Mouse (Mus musculus): ENCODE measurements around the gene Ubxn4. TPM values are rescaled to one million over a fixed set of nuclear protein-coding genes. Genes with fewer than 3 reads are reported as not detected.
A peak's percentile ranks its signal among the peaks of the same experiment; 100 is the strongest.

Gene Ubxn4
- total RNA-seq, 2 experiments from 2014 or later = 61.2 to 62.2 TPM

DNA sequence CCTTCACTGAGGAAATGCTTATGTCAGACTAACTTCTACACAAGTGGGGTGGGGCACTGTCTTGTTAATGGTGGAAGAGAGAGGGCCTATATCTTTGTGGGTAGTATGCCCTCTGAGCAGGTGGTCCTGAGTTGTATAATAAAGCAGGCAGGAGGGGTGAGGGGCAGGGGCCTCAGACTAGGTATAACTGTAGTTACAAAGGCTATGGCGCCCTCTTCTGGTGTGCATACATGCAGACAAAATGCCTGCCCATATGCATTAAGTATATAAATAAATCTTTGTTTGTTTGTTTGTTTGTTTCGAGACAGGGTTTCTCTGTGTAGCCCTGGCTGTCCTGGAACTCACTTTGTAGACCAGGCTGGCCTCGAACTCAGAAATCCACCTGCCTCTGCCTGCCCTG, 65.3 kb downstream of the Ubxn4 start:
- DNase-seq (ENCODE audit: low spot score in 2 of 2) = no peak

DNA sequence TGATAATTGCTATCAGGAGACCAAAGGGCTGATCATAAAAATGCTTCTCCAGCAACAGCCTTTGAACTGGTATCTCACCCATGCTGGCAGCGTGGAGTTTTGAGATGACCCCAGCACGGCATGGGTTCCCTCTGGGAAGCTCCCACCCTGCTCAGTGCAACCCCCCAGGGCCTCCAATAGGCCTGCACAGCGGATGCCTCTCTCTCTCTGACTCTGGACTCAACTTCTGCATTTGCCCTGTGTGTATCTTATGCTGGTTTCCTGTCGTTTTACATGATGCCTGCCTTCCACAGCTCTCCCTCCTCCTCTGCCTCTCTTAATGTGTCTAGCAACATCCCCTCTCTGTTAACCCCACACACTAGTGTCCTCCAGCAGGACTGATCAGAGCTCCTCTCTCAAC, 70.9 kb downstream of the Ubxn4 start:
- DNase-seq (ENCODE audit: low spot score in 2 of 2) = no peak

- DNase-seq (ENCODE audit: low spot score in 2 of 2) = peak in 1 of 2 experiments; percentile 52
Observed at GRCm38 (mm10) chr1:128319266-128319665, 75.5 kb downstream of the Ubxn4 start.

DNA sequence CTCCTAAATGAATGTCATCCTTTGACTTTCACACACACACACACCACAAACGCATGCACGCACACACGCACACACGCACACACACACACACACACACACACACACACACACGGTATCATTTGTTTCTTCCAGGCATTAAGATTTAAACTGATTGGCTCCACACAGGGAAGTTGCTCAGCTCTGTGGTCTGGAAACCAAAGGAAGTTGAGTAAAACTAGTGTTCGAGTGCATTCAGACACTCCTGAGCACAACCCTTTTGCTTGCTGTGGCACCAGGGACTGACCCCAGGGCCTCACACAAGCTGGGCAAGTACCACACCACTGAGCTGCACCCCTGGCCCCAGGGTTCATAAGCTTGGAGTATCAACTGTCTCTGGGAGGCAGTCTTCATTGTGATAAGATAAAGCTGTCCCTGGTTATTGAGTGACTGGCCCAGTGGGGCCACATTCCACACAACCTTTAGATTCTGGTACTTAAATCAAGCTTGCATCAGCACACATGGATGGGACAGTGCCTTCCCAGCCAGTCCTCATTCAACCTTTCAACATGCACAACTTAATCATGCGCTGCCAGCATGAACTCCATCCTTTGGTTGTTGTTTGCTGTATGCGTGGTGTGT, 79.4 kb downstream of the Ubxn4 start:
- DNase-seq (ENCODE audit: low spot score in 2 of 2) = no peak

DNA sequence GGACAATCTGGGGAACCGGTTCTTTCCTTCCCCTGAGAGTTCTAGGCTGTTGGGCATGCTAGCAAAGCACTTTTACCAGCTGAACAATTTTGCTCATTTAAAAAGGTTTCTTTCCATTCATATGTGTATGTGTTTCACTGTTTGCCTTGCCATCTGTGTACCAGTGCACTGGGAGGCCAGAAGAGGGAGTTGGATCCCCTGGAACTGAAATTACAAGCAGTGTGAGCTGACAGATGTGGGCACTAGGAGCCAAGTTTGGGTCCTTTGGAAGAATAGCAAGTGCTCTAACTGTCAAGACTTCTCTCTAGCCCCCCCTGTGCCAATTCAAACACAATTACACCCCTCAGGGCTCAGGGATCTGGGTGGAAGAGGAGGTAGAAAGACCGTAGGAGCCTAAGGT, 81.0 kb downstream of the Ubxn4 start:
- peak in 1 of 2 experiments; percentile 63 for DNase-seq (ENCODE audit: low spot score in 2 of 2)

DNA sequence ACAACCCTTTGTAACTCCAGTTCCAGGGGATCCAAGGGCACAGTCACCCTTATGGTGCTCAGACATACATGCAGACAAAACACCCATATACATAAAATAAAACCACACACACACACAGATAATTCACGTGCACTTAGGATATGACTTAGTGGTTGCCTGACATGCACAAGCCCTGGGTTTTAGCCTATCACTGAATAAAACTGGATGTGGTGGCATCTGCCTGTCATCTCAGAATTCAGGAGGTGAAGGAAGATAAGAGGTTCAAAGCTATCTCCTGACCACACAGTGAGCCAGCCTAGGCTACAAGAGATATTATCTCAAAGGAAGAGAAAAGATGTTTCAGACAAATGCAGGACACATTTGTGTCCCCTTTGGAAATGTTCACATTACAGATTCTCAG, 83.4 kb downstream of the Ubxn4 start:
- no peak for DNase-seq (ENCODE audit: low spot score in 2 of 2)

- DNase-seq (ENCODE audit: low spot score in 2 of 2) = no peak
Observed at GRCm38 (mm10) chr1:128328218-128328617, 84.5 kb downstream of the Ubxn4 start, which contains the start of gene Lct. Gene Lct, minus strand, starts transcription at chr1:128328318.

Small RNAs within 50 kb of the gene (microRNA-seq; reads per million reads assigned to microRNA genes)
- 15,761 to 16,710 reads per million in 2 experiments for gene Mir128-1

Other genes starting within 250 kb of the Ubxn4 start
- 1 to 10 TPM; 6.9 to 7.0 TPM for gene Zranb3, start 140.9 kb upstream of the Ubxn4 start, total RNA-seq (2021)
- gene R3hdm1, start 140.7 kb upstream of the Ubxn4 start, total RNA-seq (2021) = 100 to 1,000 TPM; 206 to 228 TPM
- 10 to 100 TPM; 53.8 to 69.6 TPM for gene Lct, start 84.4 kb downstream of the Ubxn4 start, total RNA-seq (2021)
- 10 to 100 TPM; 13.1 to 13.6 TPM for gene Mcm6, start 115.7 kb downstream of the Ubxn4 start, total RNA-seq (2021)
- 10 to 100 TPM; 66.5 to 68.7 TPM for gene Dars, start 173.4 kb downstream of the Ubxn4 start, total RNA-seq (2021)